Mouse (Mus musculus) midbrain, embryonic 10.5 days (tissue): ENCODE data around the gene Olfr392. TPM values are rescaled to one million over a fixed set of nuclear protein-coding genes. Genes with fewer than 3 reads are reported as not detected.

Experiments used
- DNase-seq: peaks from one replicate; pipeline ENCODE4 v3.0.0-alpha.2; 2017; ENCODE audit warnings: low spot score
- H3K27ac ChIP-seq: fragments of 300-500 bp; sonication (generic); replicated peaks from 2 replicates; pipeline ENCODE4 v1.5.1; 2016; ENCODE audit warnings: mild to moderate bottlenecking
- H3K27me3 ChIP-seq: fragments of 300-500 bp; sonication (generic); 2 replicates; pipeline ENCODE4 v1.6.1; 2016; ENCODE audit warnings: low read depth, mild to moderate bottlenecking; ENCODE audit not compliant: poor library complexity, severe bottlenecking
- H3K36me3 ChIP-seq: fragments of 300-500 bp; sonication (generic); 2 replicates; pipeline ENCODE4 v1.6.1; 2016; ENCODE audit warnings: mild to moderate bottlenecking, moderate library complexity
- H3K4me1 ChIP-seq: fragments of 300-500 bp; sonication (generic); 2 replicates; pipeline ENCODE4 v1.6.1; 2016
- H3K4me3 ChIP-seq: fragments of 300-500 bp; sonication (generic); 2 replicates; pipeline ENCODE4 v1.5.1; 2016; ENCODE audit warnings: mild to moderate bottlenecking, moderate library complexity
- H3K9me3 ChIP-seq: fragments of 300-500 bp; sonication (generic); replicated peaks from 2 replicates; pipeline ENCODE4 v1.6.1; 2016; ENCODE audit warnings: mild to moderate bottlenecking
- WGBS: fragments of 180-500 bp; shearing (Covaris S2); methylation state at CpG from one replicate; pipeline ENCODE4 v1.1.7; 2016; 5-methylcytosine and 5-hydroxymethylcytosine counted together
- polyA plus RNA-seq: library from polyadenylated mRNA; unstranded; fragments of >200 nt; fragmentation: Nextera tagmentation; extraction: Ambion mirVana; gene quantifications from 2 replicates; pipeline ENCODE4 v1.2.1, GENCODE M21; 2016

The Olfr392 gene
- polyA plus RNA-seq = not detected in 2 replicates

DNA sequence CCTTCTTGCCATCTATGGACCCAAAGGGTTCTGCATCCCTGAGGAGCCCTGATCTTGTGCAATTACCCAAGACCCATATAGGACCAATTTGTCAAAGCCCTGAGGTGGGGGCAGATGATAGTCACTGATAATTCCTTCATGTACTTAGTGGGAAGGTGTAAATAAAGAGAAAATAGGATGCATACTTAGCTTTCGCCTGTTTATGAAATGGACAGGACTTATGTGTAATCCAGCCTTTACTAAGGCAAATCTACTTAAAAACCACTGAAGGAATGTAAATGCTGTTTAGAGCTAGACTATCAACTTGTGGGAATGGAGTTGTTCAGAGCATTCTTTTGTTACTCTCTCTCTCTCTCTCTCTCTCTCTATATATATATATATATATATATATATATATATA lies at the start of gene Olfr392:
Gene Olfr392, minus strand, starts transcription at position 101 of the 400 bp plus-strand sequence.
- no peak for DNase-seq
- H3K4me1 ChIP-seq = no peaks in the 10 kb centered on the region
- no peak within 1 kb of the TSS for H3K4me3 ChIP-seq
- H3K27me3 ChIP-seq = no peaks in the 10 kb centered on the region
- no peak within 1 kb of the TSS for H3K27ac ChIP-seq
- peaks cover 34% of the 10 kb centered on the region for H3K9me3 ChIP-seq
- H3K36me3 ChIP-seq = no peaks in the 10 kb centered on the region
- 100% methylated on average over 1 of the region's 1 CpGs for WGBS

DNA sequence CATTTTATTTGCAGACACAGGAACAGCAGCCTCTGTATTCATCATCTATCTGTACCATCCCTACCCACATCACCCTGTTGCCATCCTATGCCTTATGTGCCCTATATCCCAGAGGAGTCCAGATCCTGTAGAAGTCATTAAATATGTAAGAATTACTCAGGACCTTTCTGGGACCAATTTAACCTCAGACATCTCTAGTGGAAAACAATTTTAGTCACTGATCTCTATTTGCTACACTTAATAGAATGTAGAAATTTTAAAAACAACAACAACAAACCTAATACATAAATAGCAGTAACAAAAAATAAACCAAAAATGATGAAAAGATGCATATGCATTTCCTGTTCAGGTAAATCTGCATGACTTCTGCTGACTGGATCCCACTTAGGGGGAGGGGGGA lies 34.5 kb upstream of the Olfr392 start, which contains the start of gene Olfr393:
Gene Olfr393, minus strand, starts transcription at position 101 of the 400 bp plus-strand sequence.
- DNase-seq = no peak
- H3K27me3 ChIP-seq = no peaks in the 10 kb centered on the region
- H3K4me1 ChIP-seq = no peaks in the 10 kb centered on the region
- no peak within 1 kb of the TSS for H3K4me3 ChIP-seq
- H3K27ac ChIP-seq = no peak within 1 kb of the TSS
- H3K36me3 ChIP-seq = no peaks in the 10 kb centered on the region
- peaks cover 31% of the 10 kb centered on the region for H3K9me3 ChIP-seq

DNA sequence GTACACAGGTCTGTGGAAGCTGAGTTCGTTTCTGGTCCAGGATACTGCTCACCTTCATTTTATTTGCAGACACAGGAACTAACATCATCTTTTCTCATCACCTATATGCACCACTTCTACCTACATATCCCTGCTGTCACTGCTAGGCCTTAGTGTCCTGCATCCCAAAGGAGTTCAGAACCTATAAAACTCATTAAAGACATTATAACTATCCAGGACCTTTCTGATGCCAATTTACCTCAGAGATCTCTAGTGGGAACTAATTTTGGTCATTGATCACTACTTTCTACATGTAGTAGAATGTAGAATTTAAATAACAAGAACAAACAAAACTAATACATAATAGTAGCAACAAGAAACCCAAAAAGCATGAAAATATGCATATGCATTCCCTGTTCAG lies 13.9 kb downstream of the Olfr392 start, which contains the start of gene Olfr391-ps:
Gene Olfr391-ps, minus strand, starts transcription at position 101 of the 400 bp plus-strand sequence.
- no peak within 1 kb of the TSS for H3K4me3 ChIP-seq
- no peaks in the 10 kb centered on the region for H3K4me1 ChIP-seq
- peaks cover 17% of the 10 kb centered on the region; the same call in 1 of the 2 replicates for H3K9me3 ChIP-seq
- H3K27me3 ChIP-seq = no peaks in the 10 kb centered on the region
- WGBS = 40% methylated on average over 1 of the region's 1 CpGs
- no peaks in the 10 kb centered on the region for H3K36me3 ChIP-seq
- no peak for DNase-seq
- no peak within 1 kb of the TSS for H3K27ac ChIP-seq

DNA sequence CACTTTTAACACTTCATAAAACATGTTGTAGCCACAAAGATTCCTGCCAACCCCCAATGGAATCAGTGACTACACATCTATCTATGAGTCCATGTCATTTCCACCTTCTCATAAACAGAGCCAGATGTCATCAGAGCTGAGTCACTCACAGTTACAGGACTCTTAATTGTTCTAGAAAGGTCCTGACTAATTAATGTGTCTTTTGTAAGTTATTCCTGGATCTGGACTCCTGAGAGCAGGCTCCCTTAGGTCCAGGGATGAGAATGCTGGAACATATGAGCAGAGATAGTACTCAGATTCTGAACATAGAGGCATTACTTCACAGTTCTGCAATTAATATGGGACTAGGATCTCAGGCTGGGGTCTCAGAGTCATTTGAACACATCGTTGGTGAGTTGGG lies 34.2 kb downstream of the Olfr392 start, which contains the start of gene Olfr390:
Gene Olfr390, plus strand, starts transcription at position 301 of the 400 bp plus-strand sequence.
- 77% methylated on average over 1 of the region's 1 CpGs for WGBS
- no peaks in the 10 kb centered on the region for H3K36me3 ChIP-seq
- no peak within 1 kb of the TSS for H3K27ac ChIP-seq
- no peaks in the 10 kb centered on the region for H3K4me1 ChIP-seq
- no peaks in the 10 kb centered on the region for H3K27me3 ChIP-seq
- peaks cover 26% of the 10 kb centered on the region for H3K9me3 ChIP-seq
- H3K4me3 ChIP-seq = no peak within 1 kb of the TSS
- DNase-seq = no peak

DNA sequence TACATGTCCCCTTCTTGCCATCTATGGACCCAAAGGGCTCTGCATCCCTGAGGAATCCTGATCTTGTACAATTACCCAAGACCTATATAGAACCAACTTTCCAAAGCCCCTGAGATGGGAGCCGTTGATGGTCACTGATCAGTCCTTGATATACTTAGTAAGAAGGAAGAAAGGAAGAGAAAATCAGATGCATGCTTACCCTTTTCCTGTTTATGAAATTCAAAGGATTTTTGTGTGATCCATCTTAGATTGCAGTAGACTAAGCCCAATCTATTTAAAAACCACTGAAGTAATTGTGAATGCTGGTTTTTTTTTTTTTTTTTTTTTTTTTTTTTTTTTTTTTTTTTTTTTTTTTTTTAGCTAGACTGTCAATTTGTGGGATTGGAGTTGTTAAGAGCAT lies 36.2 kb downstream of the Olfr392 start, which contains the start of gene Olfr389:
Gene Olfr389, minus strand, starts transcription at position 101 of the 400 bp plus-strand sequence.
- peaks cover 11% of the 10 kb centered on the region; the same call in 1 of the 2 replicates for H3K9me3 ChIP-seq
- no peaks in the 10 kb centered on the region for H3K27me3 ChIP-seq
- H3K4me3 ChIP-seq = no peak within 1 kb of the TSS
- no peak for DNase-seq
- H3K36me3 ChIP-seq = no peaks in the 10 kb centered on the region
- no peak within 1 kb of the TSS for H3K27ac ChIP-seq
- no peaks in the 10 kb centered on the region for H3K4me1 ChIP-seq
- 87% methylated on average over 1 of the region's 1 CpGs for WGBS

Other genes with a start within 250 kb of the Olfr392 start
- gene Olfr385, start 224.0 kb downstream of the Olfr392 start, polyA plus RNA-seq = not detected in 2 replicates
- not detected in 2 replicates for gene Olfr384, start 218.5 kb downstream of the Olfr392 start, polyA plus RNA-seq
- gene Zfp735, start 128.3 kb downstream of the Olfr392 start, polyA plus RNA-seq = not detected in 2 replicates
- not detected in 2 replicates for gene Olfr389, start 36.3 kb downstream of the Olfr392 start, polyA plus RNA-seq
- gene Olfr390, start 34.1 kb downstream of the Olfr392 start, polyA plus RNA-seq = not detected in 2 replicates
- gene Olfr391-ps, start 14.0 kb downstream of the Olfr392 start, polyA plus RNA-seq = not detected in 2 replicates
- not detected in 2 replicates for gene Olfr393, start 34.4 kb upstream of the Olfr392 start, polyA plus RNA-seq
- gene Olfr394, start 73.7 kb upstream of the Olfr392 start, polyA plus RNA-seq = not detected in 2 replicates
- not detected in 2 replicates for gene Olfr395, start 92.2 kb upstream of the Olfr392 start, polyA plus RNA-seq
- gene Olfr23, start 119.6 kb upstream of the Olfr392 start, polyA plus RNA-seq = not detected in 2 replicates
- not detected in 2 replicates for gene Olfr397, start 143.8 kb upstream of the Olfr392 start, polyA plus RNA-seq
- not detected in 2 replicates for gene Olfr398, start 173.4 kb upstream of the Olfr392 start, polyA plus RNA-seq
- not detected in 2 replicates for gene Olfr139, start 239.5 kb upstream of the Olfr392 start, polyA plus RNA-seq
- not detected in 2 replicates for gene Olfr399, start 239.6 kb upstream of the Olfr392 start, polyA plus RNA-seq